Mouse (Mus musculus): ENCODE data around the gene Opn3. TPM values are rescaled to one million over a fixed set of nuclear protein-coding genes. Genes with fewer than 3 reads are reported as not detected.
A peak's percentile ranks its signal among the peaks of the same experiment; 100 is the strongest.

Gene Opn3
- polyA plus RNA-seq (2016; fragmentation: Nextera tagmentation; extraction: Ambion mirVana), result 9.5 and 11.6 TPM in 2 replicates

- WGBS, result under 1% methylated on average over 73 of the region's 73 CpGs
- peak; percentile 98 for DNase-seq (ENCODE audit: low spot score)
- H3K27ac ChIP-seq (replicated peaks), result peak within 1 kb of the TSS; percentile 97
- H3K27me3 ChIP-seq (replicated peaks; ENCODE audit: low read depth, poor library complexity, severe bottlenecking), result no peaks in the 10 kb centered on the region
- H3K9me3 ChIP-seq, result no peaks in the 10 kb centered on the region
- peaks cover 26% of the 10 kb centered on the region for H3K4me1 ChIP-seq
- peaks cover 11% of the 10 kb centered on the region for H3K36me3 ChIP-seq (replicated peaks)
- peak within 1 kb of the TSS; percentile 84 for H3K4me3 ChIP-seq
Measured at GRCm38 (mm10) chr1:175692246-175692996, at the start of gene Opn3, which contains the start of gene Chml. Opn3 (minus strand) TSS chr1:175692776. Chml (minus strand) TSS chr1:175692901.

GRCm38 (mm10) chr1:175725771-175726170 lies 33.2 kb upstream of the Opn3 start:
- Histone ChIP-seq H3K27ac (replicated peaks) (no peak overlapping the region), H3K4me1 (0 out of 2 replicates have a peak, but pooled peaks cover 3% of the 10 kb centered on the region), H3K9me3 (no peaks in the 10 kb centered on the region), H3K4me3 (no peak overlapping the region), H3K36me3 (replicated peaks) (no peaks in the 10 kb centered on the region), H3K27me3 (replicated peaks; ENCODE audit: low read depth, poor library complexity, severe bottlenecking) (no peaks in the 10 kb centered on the region)
- WGBS, result 59% methylated on average over 7 of the region's 7 CpGs
- DNase-seq (ENCODE audit: low spot score), result no peak

- H3K36me3 ChIP-seq (replicated peaks), result no peaks in the 10 kb centered on the region
- 91% methylated on average over 9 of the region's 9 CpGs for WGBS
- H3K4me3 ChIP-seq, result no peak overlapping the region
- H3K27me3 ChIP-seq (replicated peaks; ENCODE audit: low read depth, poor library complexity, severe bottlenecking), result no peaks in the 10 kb centered on the region
- no peaks in the 10 kb centered on the region for H3K4me1 ChIP-seq
- no peak for DNase-seq (ENCODE audit: low spot score)
- no peak overlapping the region for H3K27ac ChIP-seq (replicated peaks)
- H3K9me3 ChIP-seq, result no peaks in the 10 kb centered on the region
Measured at GRCm38 (mm10) chr1:175716832-175717231, 24.3 kb upstream of the Opn3 start.

DNA sequence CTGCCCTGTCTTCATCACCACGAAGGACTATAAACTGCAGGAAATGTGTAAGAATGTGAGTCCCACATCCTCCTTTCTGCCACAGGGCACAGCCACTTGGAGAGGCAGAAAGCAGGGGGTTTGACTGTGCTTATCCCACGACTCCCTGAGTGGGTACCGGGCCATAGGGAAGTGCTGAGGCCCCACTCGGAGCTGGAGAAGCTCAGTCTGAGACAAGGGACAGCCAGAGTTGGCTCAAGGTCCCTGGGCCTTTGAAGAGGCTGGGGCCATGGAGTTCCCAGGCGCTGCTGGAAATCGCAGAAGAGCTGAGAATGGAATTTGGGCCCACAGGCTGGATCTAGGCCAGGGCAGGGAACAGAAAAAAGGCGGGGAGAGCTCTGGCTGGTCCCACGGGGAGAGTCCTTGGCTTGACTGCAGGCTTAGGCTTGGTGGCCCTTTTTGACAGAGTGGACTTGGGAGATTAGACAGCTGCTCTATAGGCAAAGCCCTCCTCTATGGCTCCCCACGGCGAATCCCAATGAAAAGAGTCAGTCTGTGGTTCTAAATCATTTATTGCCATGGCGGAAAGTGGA lies 19.8 kb upstream of the Opn3 start:
- Histone ChIP-seq H3K27ac (replicated peaks) (no peak overlapping the region), H3K9me3 (no peaks in the 10 kb centered on the region), H3K4me3 (no peak overlapping the region), H3K36me3 (replicated peaks) (no peaks in the 10 kb centered on the region), H3K4me1 (no peaks in the 10 kb centered on the region), H3K27me3 (replicated peaks; ENCODE audit: low read depth, poor library complexity, severe bottlenecking) (no peaks in the 10 kb centered on the region)
- no peak for DNase-seq (ENCODE audit: low spot score)
- WGBS, result 84% methylated on average over 11 of the region's 11 CpGs

DNA sequence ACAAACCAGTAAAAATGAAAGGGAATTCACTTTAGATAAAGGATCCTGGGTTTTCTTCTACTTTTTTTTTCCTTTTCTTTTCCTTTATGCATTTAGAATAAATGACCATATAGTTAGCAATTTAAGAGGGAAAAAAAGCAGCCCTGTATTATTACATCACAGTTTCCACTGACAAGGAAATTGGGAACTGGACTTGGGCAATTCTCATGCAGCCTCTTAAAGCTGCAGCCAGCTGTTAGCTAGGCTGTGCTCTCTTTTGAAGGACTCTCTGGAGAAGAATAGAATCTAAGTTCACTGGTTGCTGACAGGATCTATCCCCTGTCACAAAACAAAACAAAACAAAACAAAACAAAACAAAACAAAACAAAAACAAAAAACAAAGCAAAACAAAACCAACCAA lies 15.4 kb upstream of the Opn3 start:
- no peaks in the 10 kb centered on the region for H3K36me3 ChIP-seq (replicated peaks)
- H3K27me3 ChIP-seq (replicated peaks; ENCODE audit: low read depth, poor library complexity, severe bottlenecking), result no peaks in the 10 kb centered on the region
- no peak for DNase-seq (ENCODE audit: low spot score)
- no peaks in the 10 kb centered on the region for H3K9me3 ChIP-seq
- no peaks in the 10 kb centered on the region for H3K4me1 ChIP-seq
- H3K4me3 ChIP-seq, result no peak overlapping the region
- no peak overlapping the region for H3K27ac ChIP-seq (replicated peaks)

- Histone ChIP-seq H3K27me3 (replicated peaks; ENCODE audit: low read depth, poor library complexity, severe bottlenecking) (no peaks in the 10 kb centered on the region), H3K27ac (replicated peaks) (no peak overlapping the region), H3K9me3 (no peaks in the 10 kb centered on the region), H3K36me3 (replicated peaks) (no peaks in the 10 kb centered on the region), H3K4me1 (no peaks in the 10 kb centered on the region), H3K4me3 (no peak overlapping the region)
- WGBS, result 80% methylated on average over 5 of the region's 5 CpGs
- no peak for DNase-seq (ENCODE audit: low spot score)
Measured at GRCm38 (mm10) chr1:175707599-175707998, 15.0 kb upstream of the Opn3 start.

DNA sequence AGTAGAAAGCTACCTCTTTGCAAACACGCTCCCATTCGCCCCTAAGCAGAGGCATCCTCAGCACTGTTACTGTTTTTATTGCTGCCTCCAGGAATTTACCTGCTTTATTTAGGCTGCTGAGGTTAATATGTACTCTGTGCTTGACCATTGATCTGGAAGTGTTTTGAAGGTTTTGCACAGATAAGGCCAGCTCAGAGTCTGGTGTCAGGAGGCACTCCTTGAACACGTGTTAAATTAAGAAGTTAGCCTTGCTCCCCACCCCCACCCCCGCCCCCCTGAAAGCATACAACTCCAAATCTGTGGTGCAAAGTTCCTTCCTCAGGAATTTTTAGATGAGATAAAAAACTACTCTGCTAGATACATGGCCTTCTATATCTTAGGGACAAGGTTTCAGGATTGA lies 8.6 kb upstream of the Opn3 start:
- H3K4me3 ChIP-seq, result no peak overlapping the region
- H3K36me3 ChIP-seq (replicated peaks), result no peaks in the 10 kb centered on the region
- WGBS, result 79% methylated on average over 4 of the region's 4 CpGs
- H3K27me3 ChIP-seq (replicated peaks; ENCODE audit: low read depth, poor library complexity, severe bottlenecking), result no peaks in the 10 kb centered on the region
- H3K27ac ChIP-seq (replicated peaks), result no peak overlapping the region
- H3K4me1 ChIP-seq, result peaks cover 5% of the 10 kb centered on the region; the same call in 1 of the 2 replicates
- DNase-seq (ENCODE audit: low spot score), result no peak
- H3K9me3 ChIP-seq, result no peaks in the 10 kb centered on the region

DNA sequence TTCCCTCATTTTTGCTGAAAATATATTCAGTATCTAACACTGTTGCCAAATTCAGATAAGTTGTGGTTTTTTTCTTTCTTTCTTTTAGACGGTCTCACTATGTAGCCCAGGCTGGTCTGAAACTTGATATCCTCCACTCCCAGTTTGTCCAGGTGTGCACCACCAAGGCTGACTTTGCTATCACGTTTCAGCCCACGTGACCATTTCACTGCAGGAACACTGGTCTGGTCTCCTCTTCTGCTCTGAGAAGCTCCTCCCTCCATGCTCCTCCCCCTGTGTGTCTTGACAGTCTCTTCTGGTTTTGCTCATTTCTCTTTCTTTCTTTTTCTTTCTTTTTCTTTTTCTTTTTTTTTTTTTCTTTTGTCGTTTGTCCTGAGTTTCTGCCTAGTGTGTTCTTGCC lies 7.2 kb upstream of the Opn3 start:
- Histone ChIP-seq H3K9me3 (no peaks in the 10 kb centered on the region), H3K4me1 (peaks cover 5% of the 10 kb centered on the region; the same call in 1 of the 2 replicates), H3K4me3 (no peak overlapping the region), H3K27me3 (replicated peaks; ENCODE audit: low read depth, poor library complexity, severe bottlenecking) (no peaks in the 10 kb centered on the region), H3K27ac (replicated peaks) (no peak overlapping the region), H3K36me3 (replicated peaks) (no peaks in the 10 kb centered on the region)
- 34% methylated on average over 4 of the region's 4 CpGs for WGBS
- peak; percentile 18 for DNase-seq (ENCODE audit: low spot score)

GRCm38 (mm10) chr1:175699375-175699774 lies 6.8 kb upstream of the Opn3 start:
- no peak for DNase-seq (ENCODE audit: low spot score)
- H3K4me1 ChIP-seq, result peaks cover 5% of the 10 kb centered on the region; the same call in 1 of the 2 replicates
- H3K9me3 ChIP-seq, result no peaks in the 10 kb centered on the region
- 67% methylated on average over 3 of the region's 3 CpGs for WGBS
- H3K36me3 ChIP-seq (replicated peaks), result no peaks in the 10 kb centered on the region
- H3K4me3 ChIP-seq, result no peak overlapping the region
- no peaks in the 10 kb centered on the region for H3K27me3 ChIP-seq (replicated peaks; ENCODE audit: low read depth, poor library complexity, severe bottlenecking)
- H3K27ac ChIP-seq (replicated peaks), result no peak overlapping the region

DNA sequence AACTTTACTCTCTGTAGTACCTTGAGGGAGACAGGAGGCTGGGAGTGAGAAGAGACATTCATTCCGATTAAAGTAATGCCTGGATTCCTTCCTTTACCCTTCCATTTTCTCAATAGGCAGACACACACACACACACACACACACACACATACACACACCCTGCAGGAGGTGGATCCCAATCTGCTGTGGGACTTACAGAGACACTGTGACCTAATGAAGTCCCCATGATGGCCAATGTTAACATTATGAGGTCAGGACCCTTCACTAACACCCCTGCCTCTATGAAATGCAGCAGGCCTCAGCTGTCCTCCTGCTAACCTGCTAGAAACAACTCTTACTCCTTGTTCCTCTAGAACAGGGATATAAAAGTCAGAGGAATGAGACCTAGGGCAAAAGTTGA lies 5.7 kb upstream of the Opn3 start, which contains the start of gene Wdr64:
Gene Wdr64, plus strand, starts transcription at position 301 of the 400 bp plus-strand sequence.
- DNase-seq (ENCODE audit: low spot score), result no peak
- Histone ChIP-seq H3K4me3 (no peak within 1 kb of the TSS), H3K36me3 (replicated peaks) (no peaks in the 10 kb centered on the region), H3K9me3 (no peaks in the 10 kb centered on the region), H3K27ac (replicated peaks) (no peak within 1 kb of the TSS), H3K27me3 (replicated peaks; ENCODE audit: low read depth, poor library complexity, severe bottlenecking) (no peaks in the 10 kb centered on the region), H3K4me1 (peaks cover 7% of the 10 kb centered on the region)
- WGBS, result 90% methylated on average over 1 of the region's 1 CpGs

- peaks cover 26% of the 10 kb centered on the region for H3K4me1 ChIP-seq
- H3K27ac ChIP-seq (replicated peaks), result no peak overlapping the region
- H3K9me3 ChIP-seq, result no peaks in the 10 kb centered on the region
- no peaks in the 10 kb centered on the region for H3K27me3 ChIP-seq (replicated peaks; ENCODE audit: low read depth, poor library complexity, severe bottlenecking)
- no peak for DNase-seq (ENCODE audit: low spot score)
- 48% methylated on average over 12 of the region's 12 CpGs for WGBS
- peaks cover under 1% of the 10 kb centered on the region; the same call in 1 of the 2 replicates for H3K36me3 ChIP-seq (replicated peaks)
- peak overlapping the region; percentile 84 for H3K4me3 ChIP-seq
Measured at GRCm38 (mm10) chr1:175693429-175693960, 919 bp upstream of the Opn3 start.

GRCm38 (mm10) chr1:175692997-175693361 lies 403 bp upstream of the Opn3 start:
- DNase-seq (ENCODE audit: low spot score), result no peak
- WGBS, result 2% methylated on average over 17 of the region's 17 CpGs
- no peaks in the 10 kb centered on the region for H3K27me3 ChIP-seq (replicated peaks; ENCODE audit: low read depth, poor library complexity, severe bottlenecking)

More at GRCm38 (mm10) chr1:175692997-175693361, 403 bp upstream of the Opn3 start:
- Histone ChIP-seq H3K27ac (replicated peaks) (peak overlapping the region; percentile 97), H3K4me1 (peaks cover 26% of the 10 kb centered on the region), H3K4me3 (peak overlapping the region; percentile 84), H3K9me3 (no peaks in the 10 kb centered on the region), H3K36me3 (replicated peaks) (peaks cover 6% of the 10 kb centered on the region)
